Mouse (Mus musculus) small intestine, adult 2 months (tissue): ENCODE results near the gene Tmem182.

Source experiments
- CTCF ChIP-seq: fragments of 200-500 bp; IDR thresholded peaks from 2 replicates; pipeline ENCODE4 v1.5.1; 2012; ENCODE audit warnings: low read depth, mild to moderate bottlenecking, control low read depth, inconsistent platforms, low read length, moderate library complexity, mixed read lengths; ENCODE audit not compliant: insufficient replicate concordance, insufficient read length; ENCODE audit errors: extremely low read depth
- POLR2A ChIP-seq: fragments of 200-500 bp; IDR thresholded peaks from 2 replicates; pipeline ENCODE4 v1.6.1; 2012; ENCODE audit warnings: low read depth, mild to moderate bottlenecking, control low read depth, inconsistent platforms, low read length, moderate library complexity

DNA sequence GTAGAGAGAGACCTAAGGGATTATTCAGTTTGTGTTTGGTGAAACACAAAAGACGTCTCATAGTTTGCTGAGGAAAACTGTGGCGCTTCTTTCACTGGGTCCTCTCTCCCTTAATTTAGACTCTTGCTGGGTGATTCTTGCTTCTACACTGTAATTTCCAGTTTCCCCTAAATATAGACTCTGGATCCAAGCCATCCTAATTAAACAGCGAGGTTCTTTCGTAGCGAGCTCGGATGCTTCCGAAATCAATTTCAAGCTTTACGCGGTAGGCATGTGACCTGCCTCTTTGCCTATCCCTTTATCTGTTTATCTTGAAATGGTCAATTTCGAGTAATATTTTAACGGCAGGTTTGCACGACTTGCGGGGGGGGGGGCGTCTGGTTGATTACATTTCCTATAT, 84.2 kb downstream of the Tmem182 start:
- no peak for TF ChIP-seq POLR2A
- TF ChIP-seq CTCF, result no peak
